Mouse (Mus musculus): ENCODE measurements around the gene Gm11172. TPM values are rescaled to one million over a fixed set of nuclear protein-coding genes. Genes with fewer than 3 reads are reported as not detected.

The Gm11172 gene
- polyA plus RNA-seq (2017; shearing (Covaris generic)), result not detected

DNA sequence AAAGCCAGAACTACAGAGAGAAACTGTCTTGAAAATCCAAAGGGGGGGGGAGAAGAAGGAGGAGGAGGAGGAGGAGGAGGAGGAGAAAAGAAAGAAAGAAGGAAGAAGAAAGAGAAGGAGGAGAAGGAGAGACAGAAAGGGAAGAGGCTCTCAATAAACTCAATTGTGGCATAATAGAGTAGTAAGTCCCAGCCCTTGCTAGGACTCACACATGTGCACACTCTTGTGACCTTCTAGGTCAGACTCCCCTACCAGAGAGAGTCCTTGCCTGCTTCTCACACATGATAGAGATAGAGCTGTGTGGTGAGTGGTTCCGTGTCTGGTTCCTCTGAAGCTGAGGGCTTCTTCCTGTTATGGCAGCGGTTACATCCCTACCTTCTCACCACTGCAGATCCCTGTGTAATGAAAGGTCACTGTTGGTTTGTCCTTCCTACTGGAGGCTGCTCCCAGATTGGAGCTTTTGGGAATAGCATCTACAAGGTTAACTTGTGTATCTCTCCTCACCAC is at the start of gene Gm11172:
TSS of gene Gm11172 (plus strand) at position 51 of the 507 bp plus-strand sequence.
- peak; percentile 25 for ATAC-seq

DNA sequence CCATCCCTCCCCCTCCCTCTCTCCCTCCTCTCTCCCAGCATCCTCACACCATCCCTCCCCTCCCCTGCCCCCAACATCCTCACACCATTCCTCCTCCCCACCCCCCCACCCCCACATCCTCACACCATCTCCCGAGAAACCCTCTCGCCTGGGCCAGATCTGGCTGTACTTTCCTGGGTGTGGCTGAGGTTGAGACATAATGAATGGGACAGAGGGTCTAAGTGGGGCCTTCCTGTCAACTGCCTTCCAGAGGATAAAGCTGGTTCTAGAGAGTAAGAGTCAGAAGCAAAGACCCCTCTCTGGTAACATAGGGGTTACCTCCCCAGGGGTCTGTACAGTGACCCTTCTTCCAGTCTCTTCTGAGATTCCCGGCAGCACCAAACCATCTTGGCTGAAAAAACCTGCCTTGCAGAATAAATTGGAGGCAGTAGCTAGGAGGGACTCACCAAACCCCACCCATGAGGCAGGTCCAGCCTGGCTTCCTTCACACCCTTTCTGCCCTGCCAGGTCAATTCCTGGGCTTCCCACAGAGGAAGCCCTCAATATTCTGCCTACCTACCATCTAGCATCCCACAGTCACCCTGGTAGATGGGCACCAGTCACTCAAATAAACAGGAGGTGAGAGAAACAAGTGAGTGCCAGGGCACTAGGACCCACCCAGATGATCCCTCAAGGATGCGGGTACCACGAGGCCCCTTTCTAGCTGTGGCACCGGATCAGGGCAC is 49.0 kb upstream of the Gm11172 start:
- ATAC-seq, result no peak

DNA sequence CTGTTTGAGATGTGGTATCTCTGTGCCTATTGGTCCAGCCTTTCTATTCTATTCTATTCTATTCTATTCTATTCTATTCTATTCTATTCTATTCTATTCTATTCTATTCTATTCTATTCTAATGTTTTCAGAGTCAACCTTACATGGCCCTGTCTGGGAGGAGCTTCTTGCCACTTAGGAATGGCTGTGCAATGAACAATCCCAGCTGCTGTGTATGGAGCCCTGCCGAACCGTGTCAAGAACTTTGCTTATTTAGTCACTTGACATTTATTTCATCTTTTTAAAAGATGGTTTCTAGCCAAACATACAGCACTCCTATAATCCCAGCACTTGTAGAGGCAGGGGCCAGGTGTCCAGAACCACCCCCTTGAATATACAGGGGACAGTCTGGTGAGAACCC is 48.4 kb upstream of the Gm11172 start:
- ATAC-seq, result no peak

DNA sequence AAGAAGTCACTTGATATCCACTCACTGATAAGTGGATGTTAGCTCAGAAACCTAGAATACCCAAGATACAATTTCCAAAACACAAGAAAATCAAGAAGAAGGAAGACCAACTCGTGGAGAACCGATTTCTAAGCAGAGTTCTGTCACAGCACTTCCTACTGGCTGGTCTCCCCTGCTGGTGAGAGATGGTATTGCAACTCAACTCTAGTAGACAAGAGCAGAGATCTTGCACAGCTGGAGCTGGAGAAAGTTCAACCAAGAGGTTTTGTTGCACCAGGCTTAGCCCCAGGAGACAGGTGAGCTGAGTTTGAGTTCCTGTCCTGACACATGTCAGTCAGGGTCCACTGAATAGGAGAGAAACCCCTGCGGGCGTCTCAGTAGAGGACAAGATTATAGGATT is 45.6 kb upstream of the Gm11172 start:
- ATAC-seq, result peak; percentile 12

DNA sequence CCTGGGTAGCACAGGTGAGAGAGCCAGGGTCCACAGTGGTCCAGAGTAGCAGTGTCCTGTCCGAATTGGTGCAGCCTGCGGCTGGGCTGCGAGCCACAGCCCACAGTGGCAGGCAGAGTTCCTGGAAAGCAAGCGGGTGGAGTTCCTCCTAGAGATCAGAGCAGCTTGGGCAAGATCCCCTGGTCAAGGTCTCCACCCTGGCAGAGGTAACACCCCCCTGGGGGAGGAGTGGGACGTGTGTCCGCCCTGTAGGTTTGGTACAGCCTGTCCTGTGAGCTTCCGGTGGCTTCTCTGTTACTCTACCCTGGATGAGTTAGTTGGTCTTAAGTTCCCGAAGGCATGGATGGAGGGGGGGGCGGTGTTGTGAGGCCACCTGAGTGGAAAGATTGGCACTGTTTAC is 43.9 kb upstream of the Gm11172 start:
- ATAC-seq, result no peak

DNA sequence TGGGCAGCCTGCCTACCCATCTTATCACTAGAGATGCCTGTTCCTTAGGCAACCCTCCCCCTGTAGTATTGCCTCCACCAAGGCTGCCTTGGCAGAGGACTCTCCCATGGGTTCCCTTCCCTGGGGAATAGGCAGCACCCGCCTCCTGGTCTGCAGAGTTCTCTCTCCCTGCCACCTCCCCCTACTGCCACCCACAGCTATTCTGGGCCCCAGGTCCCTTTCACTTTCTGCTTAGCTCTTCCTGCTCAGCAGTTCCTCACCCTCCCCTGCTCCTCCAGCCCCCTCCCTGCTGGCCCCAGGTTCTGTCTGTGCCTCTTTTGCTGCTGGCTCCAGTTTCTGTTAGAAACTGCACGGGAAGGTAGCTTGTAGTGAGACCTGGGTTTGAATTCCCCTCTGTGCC is 43.1 kb upstream of the Gm11172 start:
- ATAC-seq, result peak; percentile 72

DNA sequence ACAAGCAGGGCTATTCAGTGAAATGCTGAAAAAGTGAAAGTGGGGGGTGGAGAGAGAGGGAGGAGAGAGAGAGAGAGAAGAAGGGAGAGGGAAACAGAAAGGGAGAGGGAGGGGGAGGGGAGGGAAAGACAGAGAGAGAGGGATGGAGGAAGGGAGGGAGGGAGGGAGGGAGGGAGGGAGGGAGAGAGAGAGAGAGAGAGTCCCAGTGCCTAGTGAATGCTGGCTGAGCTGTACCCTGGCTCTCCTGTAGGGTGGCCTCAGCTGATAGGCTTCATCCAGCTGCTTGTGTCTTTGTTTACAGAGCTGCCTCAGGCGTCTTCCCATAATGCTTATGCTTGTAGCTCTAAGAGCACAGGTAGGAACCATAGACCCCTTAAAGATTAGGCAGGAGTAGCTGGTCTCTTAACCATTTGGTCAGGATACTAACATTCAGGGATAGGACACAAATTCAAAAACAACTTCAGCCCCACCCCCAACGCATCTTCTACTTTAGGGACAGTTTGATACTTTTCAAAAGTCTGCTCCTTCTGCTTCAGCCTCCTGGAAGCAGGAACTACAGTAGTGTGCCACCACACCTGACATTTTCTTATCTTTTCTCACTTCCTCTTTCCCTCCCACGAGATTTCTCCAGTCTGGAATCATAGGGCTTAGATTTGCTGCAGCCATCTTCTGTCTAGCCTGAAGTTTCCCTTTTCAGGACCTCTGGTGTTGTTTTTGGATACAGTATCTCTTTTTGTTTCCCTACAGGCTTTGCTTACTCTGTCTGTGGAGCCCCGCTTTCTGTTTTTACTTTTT is 42.0 kb upstream of the Gm11172 start:
- ATAC-seq, result no peak

DNA sequence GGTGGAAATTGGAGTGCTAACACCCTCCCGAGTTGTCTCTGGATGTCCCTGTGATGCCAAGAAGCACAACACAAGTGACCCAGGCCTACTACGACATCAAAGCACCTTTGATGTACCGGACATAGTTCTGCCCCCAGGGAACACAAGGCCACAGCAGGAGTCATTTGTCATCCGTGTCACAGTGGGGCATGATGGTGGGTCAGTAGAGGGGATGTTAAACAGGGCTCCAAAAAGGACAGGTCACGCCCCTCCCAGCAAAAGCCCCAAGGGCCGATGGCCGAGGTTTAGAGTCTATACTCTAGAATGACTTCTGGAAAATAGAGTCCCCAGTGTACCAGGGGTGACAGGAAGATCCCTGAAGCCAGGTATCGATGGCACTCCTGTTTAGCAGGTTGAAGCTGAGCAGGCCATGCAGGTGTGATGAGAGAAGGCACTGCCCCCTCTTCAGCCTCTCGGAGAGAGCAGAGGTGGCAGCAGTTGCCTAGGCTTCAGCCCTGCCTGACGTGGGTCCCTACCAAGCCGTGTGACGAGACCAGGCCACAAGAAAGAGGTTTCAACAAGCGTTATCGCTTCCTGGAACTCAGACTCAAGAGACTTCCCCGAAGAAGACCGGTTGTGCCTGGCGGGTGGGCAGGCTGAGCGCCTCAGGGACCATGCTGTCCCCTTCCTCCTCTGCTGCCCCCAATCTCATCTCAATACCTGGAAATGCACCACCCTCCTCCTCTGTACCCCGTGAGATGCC is 40.8 kb upstream of the Gm11172 start:
- ATAC-seq, result peak; percentile 80

DNA sequence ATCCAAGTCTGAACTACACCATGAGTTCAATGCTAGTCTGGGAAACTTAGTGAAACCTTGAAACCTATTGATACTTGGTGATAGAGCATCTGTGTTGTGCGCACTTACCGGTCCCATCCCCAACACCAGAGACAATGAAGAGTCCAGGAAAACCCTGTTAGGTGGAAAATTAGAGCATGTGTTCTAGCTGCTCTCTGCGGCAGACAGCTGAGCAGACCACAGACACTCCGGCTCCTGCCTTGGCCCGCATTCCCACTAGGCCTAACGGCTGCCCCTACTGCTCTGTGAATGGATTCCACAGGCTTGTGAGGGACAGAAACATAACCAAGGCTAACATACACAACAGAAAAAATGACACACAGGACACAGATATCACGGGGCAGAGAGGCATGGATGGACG is 39.2 kb upstream of the Gm11172 start:
- ATAC-seq, result no peak

DNA sequence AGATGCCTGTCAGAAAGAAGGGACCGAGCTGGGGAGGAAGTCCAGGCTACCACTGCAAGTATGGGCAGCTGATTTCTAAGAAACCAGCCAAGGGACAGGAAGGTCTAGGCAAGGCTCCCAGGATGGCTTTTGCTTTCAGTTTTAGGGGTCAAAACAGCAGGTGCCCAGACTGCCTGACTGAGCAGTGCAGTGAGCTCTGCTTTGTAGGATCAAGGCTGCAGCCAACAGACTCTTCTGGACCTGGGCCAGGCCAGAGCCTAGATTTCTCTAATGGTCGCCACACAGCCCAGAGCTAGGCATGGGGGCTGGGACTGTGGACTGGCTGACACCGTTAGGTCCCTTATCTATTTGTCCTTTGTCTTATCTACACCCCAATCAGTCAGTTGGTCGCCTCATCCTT is 38.0 kb upstream of the Gm11172 start:
- peak; percentile 6 for ATAC-seq

DNA sequence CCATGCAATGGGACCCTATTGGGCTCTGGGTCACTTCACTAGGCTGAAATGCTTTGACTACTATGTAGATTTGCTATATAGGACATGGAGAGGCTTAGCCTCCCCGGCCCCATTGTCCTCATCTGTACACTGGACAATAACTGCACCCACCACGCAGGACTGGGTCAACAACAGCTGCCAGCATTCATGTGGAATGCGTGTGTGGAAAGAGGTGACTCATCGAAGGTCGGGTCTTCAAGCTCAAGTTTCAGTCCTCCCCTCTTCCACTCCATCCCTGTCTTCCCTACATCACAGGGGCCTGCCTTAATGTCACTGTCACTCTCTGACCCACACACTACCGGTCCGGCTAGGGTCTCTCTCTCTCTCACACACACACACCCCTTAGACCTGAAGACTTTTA is 36.4 kb upstream of the Gm11172 start:
- ATAC-seq, result no peak

DNA sequence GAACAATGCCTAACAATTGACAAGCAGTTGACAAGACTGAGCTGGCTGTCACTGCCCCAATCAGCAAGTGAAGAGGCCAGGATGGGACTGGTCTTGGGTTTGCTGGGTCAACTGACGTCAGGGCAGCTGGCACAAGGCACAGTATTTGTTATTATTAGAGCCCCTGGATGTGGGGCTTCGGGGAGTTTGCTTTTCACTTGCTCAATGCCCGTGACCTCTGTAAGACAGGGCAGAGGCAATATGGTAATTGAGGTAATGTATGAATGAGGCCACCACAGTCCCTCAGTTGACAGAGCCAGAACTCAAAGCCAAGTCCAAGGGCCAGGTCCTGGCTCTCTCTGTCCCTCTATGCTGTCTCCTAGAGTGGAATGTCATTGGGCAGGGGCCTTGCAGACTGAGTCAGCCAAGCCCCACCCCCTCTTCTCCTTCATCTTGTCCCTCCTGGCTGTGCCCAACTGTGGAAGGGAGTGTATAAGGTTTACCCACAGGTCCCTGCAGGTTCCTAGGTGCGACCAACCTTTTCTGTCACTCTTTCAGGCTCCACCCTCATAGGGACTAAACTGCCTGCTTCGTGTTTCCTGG is 35.0 kb upstream of the Gm11172 start:
- ATAC-seq, result no peak

DNA sequence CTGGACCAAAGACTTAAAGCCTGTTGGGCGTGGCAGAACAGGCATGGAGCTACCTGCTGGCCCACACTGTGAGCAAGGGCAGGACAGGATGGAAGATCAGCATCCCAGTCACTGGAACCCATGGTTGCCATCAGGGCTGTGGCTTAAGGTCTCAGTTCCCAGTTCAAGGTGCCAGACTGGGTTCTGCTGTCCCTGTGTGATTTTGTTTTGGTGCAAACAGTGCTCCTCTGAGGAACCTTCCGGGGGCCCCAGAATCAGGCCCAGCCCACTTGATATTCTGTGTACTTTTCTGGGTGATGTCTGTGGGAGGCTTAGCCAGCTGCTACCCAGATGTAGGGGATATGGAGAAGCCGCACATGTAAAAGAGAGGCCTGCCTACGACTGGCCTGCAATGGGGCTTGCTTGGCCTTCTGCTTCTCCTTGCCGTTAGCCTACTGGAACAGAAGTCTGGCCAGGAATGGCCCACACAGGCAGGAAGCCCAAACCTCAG is 32.0 kb upstream of the Gm11172 start:
- no peak for ATAC-seq

DNA sequence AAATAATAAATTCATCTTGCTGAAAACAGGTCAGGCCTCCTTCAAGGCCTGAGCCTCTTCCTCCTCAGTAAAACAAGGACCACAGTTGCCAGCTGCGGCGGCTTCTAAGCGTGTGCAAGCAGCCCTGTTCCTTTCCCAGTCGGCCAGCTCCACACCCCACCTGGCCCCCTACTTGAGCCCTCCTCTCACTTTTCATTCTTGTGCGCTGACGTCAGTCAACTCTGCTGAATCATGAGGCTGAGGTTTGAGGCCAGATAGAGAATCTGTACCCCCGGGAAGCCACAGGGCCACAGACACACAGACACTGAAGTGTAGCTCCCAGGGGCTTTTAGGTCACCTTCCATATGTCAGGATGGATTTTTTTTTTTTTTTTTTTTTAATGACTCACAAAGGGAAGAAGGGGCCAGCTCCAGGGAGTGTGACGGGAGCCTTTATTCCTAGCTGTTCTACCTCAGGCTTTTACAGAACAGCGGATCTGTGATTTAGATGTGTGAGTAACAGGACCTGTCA is 30.8 kb upstream of the Gm11172 start:
- peak; percentile 4 for ATAC-seq

DNA sequence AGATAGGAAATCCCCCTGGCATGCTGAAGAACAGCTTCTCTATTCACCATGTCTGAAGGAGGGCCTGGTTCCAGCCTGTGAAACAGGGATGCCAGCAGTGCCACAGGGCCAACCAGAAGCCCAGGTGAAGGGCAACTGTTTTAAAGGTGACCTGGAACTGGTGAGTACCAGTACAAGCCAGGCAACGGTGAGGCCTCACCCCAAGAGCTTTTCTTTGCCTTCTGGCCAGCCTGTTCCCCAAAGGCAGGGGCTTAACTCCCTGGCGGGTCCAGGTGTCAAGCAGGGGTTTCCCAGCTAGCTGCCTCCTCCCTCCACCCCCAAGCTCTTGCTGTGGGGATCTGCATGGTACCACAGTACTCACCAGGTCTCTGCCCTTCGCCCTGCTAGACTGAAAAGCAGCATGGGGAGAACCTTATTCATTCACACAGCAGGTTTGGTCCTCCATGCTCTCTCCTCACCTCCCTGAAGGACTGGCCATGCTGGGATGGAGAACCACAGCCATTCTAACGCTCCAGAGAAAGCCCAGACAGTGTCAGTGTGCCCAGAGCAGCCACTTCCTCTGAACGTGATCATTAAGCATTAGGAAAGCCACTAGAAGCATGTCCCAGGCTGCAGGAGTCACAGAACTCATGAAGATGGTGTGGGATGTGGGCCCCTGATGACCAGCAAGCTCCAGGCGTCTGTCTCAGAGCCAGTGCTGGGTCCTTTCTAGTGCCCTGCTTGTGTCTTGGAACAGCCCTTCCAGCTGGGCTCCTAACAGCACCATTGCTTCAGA is 30.2 kb upstream of the Gm11172 start:
- ATAC-seq, result no peak

DNA sequence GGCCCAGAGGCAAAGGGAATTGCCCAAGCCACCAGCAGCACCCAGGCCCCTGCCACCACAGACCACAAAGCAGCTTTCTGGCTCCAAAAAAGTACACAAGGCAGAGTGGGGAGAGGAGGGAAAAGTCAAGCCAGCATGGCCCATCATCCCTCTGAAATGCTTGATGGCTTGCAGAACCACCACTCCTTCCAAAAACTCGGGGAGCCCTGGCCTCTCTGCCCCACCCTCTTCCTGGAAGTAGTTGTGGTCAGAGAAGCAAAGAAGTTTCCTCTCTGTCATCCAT is 29.6 kb upstream of the Gm11172 start:
- ATAC-seq, result no peak

DNA sequence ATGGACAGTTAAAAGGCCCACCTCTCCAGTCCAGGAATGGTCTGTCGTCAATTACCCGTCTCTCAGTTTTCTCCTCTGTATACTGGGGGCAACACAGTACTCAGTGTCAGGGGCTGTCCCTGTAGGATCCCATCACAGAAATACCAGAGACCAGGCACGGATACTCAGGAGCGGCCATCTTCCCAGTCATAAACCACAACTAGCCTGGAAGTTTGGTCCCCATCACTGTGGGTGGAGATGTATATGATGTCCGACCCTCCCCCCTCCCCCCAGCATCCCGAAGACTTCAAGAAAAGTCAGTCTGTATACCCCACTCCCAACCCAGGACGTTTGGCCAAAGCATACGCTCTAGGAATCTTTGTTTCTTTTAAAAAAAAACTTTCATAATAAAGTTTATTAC is 29.3 kb upstream of the Gm11172 start:
- no peak for ATAC-seq

DNA sequence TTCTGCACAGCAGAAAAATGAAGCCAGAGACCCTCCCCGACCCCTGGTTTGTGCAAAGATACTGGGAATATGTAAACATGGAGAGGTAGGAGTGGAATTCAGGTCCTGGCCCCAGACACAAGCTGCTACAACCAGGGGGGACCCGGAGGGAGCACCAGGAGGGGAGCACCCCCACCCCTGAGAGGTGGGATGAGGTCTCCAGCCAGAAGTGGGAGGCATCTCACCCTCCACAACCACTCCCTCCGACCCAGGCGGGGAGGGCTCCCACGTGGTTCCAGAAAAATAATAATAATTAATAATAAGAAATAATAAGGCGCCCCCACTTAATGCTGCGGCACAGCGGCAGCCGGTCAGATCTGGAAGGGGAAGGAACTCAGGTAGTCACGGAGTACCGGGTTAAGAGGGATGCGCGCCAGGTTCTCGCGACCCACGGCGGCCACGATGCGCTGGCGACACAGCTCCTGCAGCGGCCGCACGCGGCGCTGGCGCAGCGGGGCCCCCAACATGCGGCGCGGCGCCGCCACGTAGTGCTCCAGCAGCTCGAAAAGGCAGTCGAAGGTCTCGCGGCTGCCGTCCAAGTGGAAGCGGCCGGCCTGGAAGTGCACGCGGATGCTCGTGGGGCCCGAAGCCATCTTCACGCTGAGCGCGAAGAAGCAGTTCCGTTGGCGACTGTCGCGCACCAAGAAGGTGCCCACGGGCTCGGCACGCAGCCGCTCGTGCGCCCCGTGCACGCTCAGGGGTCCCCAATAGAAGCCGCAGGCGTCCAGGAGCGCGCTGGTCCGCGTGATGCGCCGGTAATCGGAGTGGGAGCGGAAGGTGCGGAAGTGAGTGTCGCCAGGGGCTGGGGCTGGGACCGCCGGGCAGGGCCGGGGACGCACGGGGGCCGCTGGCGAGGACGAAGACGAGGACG is 28.6 kb upstream of the Gm11172 start:
- ATAC-seq, result no peak

DNA sequence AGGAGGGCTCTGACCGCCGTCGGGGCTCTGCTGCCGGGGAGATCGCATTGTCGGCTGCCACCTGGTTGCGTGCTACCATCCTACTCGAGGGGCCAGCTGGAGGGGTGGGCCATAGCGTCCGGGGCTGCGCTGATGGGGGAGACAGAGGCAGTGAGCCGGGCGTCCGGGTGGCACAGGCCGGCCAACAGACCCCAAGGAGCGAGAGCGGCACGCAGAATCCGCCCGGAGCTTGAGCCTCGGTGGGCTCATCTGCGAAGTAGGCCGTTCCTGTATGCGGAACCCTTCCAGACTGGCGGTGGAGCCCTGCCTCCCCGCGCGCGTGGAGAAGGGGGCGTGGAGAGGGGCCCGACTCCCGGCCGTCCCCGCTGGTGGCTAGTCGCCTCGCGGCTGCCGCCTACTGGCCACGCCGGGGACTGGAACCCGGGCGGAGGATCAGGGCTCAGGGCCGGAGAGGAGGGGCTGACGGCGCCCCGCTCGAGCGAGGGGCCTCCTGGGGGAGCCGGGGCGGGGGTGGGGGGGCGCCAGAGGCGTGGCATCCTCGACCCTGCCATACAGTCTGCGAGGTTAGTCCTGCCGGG is 27.8 kb upstream of the Gm11172 start:
- peak; percentile 27 for ATAC-seq
